Mouse (Mus musculus): Measurements from ENCODE around the gene Neu3. TPM values are rescaled to one million over a fixed set of nuclear protein-coding genes. Genes with fewer than 3 reads are reported as not detected.
"Not testable (repeated sequence)": the region's sequence is repeated elsewhere in the genome, so short reads cannot be mapped to it uniquely, and the experiment has no call there.

Neu3 gene
- total RNA-seq, 2 experiments from 2014 or later, result 2.3 to 2.4 TPM

DNA sequence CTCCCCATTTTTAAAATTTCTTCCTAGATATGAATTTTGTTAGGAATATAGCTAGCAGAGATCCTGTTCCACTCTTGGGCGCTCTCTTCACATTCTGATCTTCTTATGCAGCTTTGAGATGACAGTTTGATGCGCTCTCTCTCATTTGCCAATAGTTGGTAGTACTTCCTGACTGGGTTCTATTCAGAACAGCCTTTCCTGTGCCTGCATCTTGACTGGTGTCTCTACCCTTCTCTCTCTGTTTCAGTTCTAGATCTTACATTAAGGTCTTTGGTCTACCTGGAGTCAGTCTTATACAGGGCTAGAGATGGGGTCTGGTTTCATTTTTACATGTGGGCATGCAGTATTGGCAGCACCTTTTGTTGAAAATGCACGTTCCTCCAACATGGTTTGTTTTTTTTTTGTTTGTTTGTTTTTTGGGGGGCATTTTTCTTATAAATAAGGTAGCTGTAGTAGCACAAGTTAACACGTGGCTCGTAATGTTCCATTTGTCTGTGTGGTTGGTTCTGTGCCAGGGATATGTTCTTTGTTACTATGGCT, 6.2 kb upstream of the Neu3 start:
- DNase-seq, result no peak

DNA sequence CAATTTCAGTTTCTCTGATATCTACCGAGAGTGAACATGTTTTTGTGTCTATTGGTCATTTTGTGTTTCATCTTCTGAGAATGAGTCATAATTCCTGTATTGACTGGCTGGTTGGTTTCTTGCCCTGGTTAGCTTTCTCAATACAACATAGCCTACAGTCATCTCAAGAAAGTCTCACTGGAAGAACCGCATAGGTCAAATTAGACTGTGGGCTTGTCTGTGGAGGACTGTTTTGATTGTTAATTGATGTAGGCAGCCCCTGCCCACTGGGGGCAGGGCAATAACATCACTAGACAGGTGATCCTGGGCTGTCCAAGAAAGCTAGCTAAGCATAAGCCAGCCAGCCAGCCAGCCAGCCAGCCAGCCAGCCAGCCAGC, 5.6 kb upstream of the Neu3 start:
- DNase-seq, result no peak

DNA sequence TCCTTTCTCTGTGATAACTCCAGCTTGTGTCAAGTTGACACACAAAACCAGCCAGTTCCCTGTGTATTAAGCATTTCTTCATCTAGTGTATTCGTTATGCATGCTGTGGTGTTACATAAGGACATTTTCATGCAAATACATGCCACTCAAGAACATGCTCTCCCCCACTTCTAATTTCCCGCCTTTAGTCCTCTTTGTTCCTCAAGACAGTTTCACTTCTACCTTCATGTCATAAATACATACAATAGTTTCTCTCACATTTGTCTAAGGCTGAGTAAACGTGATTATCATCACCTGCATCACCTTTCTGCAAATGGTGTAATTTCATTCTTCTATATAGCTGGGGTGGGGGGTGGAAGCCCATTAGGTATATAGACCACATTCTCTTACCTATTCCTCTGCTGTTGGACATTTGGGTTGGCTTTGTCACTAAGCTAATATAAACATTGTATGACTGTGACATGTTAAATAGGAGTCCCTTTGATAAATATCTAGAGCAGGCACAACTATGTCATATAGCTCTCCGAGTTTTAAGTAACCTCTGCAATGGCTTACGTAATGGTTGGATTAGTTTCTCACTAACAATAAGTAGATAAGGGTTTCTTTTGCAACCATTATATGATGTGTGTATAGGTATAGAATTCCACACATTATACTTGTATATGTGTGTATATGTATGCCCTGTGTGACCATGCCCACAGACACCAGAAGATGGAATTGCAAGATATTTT, 5.1 kb upstream of the Neu3 start:
- DNase-seq, result no peak

DNA sequence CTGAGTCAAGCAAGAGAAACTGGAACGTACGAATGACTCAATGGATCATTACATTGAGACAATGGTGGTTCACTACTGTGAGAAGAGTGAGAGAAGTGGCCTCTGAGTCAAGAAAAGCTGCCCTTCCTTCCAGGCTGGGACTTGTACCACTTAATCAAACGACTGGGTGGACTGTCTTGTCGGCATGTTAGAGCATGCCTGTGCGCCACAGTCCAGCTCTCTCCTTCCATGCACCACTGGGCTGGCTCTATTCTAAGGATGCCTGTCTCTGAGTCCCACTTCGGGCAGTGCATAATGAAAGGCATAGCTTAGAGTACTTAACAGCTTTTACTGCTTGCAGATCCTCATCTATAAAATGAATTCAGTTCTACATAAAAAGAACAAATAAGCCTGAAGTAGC, 2.1 kb downstream of the Neu3 start:
- DNase-seq, result no peak

DNA sequence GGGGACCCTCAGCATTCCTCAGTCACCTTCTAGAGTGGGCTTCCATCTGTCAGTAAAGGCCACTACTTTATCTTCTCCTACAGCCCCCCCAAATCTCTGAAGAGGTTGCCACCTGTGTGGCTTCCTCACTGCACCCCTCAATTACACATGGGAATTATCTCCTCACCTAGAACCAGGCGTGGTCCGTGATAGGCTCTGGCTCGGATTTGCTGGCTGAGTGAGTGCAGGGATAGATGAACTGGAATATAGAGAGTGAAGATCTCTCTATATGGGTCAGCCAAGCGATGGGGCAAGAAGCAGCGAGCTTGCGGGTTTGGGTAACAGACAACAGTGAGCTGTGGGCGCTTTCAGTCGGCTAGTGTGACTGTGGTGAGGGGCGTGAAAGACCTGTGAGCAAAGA, 2.7 kb downstream of the Neu3 start:
- DNase-seq, result no peak

DNA sequence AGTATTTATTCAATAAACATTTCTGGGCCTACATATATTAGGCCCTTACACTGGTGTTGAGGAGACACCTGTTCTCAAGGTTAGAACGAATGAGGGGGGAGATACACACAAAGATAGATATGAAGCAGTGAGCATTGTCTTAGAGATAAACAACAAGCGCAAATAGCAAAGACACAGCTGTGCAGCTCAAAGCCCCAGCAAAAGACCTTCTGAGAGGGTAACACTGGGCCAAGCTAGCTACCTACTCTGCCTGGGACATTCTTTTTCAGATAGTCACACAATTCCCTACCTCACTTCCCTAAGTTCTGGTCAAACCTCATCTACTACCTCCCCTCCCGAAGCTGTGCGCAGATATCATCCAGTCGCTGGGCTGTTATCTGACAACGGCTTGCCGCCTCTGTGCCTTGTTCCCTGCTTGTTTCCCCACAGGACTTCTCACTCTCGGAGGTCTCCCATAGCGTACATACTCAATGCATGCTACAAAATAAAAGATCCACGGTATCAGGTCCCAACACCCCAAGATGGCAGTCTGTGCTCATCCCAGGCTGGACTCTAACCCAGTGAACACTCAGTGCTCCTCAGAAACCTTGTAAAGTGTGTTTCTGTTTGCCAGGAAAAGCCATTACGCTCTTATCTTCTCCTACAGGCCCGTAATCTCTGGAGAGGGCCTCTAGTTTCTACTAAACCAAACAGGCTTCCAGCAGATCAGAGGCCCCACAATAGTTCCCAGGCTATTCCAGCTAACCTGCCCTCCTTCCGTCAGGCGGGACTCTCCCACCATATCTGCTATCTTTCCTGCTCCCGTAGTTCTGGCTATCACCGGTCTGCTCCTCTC, 3.4 kb downstream of the Neu3 start:
- DNase-seq, result no peak

DNA sequence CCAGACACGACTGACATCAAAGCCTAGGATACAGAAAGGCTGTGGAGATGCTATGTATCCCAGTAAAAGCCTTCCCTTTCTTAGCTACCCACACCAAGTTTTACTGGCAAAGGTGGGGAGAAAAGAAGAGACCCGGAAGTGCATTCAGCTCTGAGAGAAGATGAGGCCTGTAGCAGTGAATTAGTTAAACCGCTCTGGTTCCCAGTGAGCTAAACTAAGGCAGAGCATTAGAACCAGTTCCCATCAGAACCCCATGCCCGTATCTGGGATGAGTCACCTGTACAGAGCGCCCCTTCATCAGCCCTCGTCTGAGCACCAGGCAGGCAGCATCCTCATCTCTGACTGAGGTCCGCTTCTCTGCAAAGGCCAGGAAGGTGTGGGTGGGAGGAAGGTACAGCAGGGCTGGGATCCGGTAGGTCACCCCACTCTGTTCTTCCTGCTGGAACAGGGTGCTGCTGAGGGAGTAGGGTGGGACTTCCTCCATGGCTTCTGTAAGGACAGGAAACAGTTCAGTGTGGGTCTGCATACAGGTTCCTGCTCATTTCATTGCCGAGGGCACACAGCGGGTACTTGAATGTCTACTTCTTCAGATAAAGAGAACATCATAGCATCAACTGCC, 5.1 kb downstream of the Neu3 start:
- DNase-seq, result no peak

DNA sequence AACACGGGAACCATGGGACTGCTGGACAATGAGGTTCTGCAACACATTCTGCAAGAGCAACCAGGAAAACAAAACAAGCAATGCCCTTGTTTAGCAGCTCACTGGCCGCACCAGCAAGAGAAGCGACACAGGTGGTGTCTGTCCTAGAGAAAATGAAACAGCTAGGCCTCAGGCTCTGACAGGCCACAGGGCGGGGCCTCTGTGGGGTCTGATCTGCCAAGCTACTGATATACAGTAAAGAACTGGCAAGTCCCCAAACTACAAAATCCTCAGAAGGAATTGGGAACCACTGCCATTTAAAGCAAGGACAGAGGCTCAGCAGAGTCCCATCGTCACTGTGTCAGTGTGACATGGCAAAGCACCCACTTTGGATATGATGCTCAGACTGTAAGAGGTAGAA, 5.8 kb downstream of the Neu3 start:
- no peak for DNase-seq

DNA sequence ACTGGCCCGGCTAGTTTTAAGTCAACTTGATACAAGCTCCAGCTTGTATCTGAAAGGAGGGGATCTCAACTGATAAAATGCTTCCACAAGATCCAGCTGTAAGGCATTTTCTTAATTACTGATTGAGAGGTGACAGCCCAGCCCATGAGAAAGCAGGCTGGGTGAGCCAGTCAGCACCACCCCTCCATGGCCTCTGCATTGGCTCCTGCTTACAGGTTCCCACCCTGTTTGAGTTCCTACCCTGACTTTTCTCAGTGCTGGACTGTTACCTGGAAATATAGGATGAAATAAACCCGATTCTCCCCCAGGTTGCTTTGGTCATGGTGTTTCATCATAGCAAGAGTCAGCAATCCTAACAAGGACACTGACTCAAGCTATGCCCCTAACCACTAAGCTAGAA, 6.3 kb downstream of the Neu3 start:
- no peak for DNase-seq

DNA sequence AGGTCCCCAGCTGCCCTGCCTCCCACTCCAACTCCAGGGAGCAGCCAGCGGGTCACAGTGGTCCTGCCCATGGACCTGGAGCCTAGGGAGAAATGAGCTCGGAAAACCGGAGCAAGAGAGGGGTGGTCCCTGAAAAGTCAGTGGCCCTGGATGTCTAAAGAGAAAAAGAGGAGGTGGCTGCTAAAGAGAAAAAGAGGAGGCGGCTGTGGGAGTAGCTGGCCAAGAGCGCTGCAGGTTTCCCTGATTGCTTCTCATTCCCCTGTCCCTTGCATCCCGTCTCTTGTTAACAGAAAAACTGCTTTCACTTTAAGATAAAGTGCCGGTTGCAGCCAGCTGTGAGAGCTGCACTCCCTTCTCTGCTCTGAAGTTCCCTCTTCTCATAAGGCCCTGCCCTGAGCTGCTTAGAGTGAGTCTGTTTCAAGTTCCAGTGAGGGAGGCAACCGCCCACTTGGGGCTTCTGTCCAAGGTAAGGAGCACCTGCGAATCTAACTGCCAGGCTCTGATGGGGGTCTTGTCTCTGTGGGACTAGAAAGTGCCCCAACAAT, 10.0 kb downstream of the Neu3 start:
- DNase-seq, result not testable (repeated sequence)

DNA sequence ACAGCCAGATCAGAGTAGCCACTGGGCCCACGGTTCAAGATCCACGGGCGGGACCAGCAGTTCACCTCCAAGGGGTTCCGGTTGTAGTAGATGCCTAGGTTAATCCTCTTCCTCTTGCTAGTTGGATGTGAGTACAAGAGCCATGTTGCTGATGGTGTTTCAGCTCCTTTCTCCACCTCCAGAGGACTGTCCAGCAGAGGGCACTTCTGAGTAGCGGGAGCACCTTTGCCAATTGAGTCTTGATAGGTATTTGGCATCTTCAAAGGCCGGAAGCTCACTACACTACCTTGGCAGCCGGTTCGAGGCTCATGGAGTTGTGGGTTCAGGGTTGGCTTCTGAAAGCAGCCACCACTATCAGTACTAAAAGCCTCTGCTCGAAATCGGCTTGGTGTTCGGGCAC, 14.8 kb downstream of the Neu3 start:
- peak; percentile 67 to 68 for DNase-seq

DNA sequence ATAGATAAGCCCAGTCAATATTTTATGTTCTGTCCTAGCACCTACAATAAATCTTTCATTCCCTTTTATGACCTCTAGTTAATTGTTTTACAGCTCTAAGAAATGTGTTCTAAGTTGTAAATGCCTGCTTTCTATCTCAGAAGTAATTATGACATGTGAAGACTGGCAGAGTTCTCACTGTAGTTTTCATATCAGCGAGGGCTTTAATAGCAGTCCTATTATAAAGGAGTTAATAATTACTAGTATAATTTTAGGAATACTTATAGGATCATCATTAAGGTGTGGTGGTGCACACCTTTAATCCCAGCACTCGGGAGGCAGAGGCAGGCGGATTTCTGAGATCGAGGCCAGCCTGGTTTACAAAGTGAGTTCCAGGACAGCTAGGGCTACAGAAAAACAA, 16.6 kb downstream of the Neu3 start:
- no peak for DNase-seq

DNA sequence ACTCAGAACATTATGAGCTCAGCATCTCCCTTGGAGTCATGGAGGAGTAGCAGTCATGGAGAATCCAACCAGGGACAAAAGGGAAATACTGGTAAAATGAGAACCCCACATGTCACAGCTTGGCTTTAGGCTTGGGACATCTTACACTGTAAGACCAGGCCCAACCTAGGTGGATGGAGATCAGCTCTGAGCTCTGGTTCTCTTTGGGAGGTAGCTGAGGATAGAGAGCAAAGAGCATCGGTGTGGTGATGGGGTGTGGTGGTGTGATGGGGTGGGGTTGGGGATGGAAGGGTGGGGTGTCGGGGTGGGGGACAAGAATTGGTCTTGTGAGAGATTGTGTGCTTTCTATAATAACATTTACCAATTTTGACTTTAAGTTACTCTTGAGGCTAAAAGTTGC, 17.4 kb downstream of the Neu3 start:
- no peak for DNase-seq

DNA sequence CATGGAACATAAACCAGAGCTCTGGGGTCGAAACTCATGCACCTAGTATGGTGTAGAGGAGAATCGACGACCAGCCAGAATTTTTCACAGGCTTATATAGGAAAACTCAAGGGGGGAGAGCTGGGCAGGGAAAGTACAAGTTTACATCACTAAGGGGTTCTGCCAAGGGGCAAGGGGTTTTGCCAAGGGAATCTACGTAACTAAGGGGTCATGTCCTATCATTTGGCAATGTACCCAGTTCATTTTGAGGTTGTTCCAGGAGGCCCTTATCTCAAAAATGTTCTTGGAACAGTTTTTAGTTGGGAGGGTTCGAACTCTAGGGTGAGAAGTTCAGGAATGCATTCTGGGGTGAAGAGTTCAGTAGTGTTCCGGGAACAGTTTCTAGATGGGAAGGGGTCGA, 21.2 kb downstream of the Neu3 start:
- DNase-seq, result not testable (repeated sequence)

DNA sequence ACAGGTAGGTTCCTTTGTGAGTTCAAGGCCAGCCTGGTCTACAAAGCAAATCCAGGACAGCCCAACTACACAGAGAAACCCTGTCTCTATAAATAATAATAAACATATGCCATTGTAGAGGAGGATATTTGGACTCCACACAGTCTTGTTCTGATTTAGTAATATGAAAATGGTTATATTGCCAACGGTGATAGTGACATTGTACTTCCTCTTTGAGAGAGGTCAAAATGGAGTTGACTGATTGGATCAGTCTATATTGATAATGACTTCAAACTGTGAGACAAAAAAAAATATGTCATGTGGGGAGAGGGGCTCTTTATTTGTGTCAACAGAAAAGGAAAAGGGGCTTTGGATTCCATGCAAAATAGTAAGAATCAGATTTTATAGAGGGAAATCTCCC, 22.9 kb downstream of the Neu3 start:
- DNase-seq, result no peak

DNA sequence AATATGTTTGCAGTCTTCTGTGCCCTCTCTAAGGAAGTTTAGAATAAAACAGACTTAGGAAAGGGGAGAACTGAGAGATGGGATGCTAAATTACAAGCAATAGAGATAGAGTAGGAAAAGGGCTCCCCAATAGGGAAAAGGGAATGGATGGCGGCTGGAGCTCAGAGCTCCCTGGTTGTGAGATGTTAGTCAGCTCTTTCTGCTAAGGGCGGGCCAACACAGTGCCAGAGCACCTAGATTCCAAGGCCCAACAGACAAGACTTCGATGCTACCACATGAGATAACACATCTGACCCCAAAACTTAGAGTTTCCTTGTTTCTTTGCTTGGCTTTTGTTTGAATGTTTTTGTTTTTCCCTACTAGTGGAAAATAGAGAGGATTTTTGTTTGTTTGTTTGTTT, 24.2 kb downstream of the Neu3 start:
- not testable (repeated sequence) for DNase-seq

DNA sequence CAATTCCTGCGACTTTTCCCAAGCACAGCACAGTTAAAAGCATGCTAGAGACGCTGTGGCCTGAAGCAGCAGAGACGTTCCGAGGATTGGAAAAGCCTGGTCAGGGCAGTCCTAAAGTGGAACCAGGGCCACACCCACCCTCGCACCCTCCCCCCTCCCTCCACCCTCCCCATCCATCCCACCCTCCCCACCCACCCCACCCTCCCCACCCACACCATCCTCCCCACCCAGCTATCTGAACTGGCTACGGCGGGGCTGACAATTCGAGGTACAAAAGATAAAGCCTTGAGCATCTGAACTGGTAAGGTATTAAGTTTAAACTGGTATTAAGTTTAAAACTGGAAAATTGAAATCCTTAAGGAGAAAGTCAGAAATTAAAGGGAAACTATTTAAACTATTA, 24.7 kb downstream of the Neu3 start:
- no peak for DNase-seq

DNA sequence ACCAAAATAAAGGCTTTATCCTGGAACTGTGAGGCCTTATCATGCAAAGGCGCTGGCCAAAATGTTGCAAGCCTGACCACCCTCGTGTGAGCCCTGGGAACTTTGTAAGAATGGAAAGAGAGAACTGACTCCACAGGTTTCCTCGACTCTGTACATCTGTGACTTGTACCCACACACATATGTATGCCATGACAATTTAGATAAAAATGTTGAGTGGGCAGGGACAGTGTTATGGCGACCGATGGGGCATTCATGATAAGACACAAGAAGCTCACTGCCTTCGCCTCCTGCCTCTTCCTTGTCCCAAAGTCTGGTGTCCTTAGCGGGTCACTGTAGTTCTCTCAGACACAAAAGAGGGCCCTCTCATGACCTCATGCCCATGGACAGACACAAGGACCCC, 29.1 kb downstream of the Neu3 start:
- no peak for DNase-seq

DNA sequence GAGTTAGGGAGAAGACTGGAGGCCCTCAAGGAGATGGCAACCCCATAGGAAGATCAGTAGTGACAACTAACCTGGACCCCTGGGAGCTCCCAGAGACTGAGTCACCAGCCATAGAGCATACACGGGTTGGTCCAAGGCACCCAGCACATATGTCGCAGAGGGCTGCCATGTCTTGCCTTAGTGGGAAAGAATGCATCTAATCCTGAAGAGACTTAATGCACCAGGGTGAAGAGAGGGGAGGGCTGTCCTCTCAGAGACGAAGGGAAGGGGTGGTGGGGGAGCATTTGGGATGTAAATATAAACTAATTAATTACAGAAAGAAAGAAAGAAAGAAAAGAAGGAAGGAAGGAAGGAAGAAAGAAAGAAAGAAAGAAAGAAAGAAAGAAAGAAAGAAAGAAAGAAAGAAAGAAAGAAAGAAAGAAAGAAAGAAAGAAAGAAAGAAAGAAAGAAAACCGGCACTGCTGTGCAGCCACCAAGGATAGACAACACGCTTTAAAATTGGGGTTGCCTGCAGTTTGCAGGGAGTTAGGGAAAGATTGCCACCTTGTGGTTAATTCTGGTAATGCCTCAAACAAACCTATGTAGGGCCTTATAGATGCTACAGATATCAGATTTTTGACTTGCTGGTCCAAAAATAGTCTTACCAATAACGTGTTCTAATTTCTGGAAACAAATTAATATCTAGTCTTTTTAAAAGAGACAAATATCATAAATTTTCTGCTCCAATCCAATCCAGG, 30.1 kb downstream of the Neu3 start:
- peak; percentile 36 to 74 for DNase-seq

DNA sequence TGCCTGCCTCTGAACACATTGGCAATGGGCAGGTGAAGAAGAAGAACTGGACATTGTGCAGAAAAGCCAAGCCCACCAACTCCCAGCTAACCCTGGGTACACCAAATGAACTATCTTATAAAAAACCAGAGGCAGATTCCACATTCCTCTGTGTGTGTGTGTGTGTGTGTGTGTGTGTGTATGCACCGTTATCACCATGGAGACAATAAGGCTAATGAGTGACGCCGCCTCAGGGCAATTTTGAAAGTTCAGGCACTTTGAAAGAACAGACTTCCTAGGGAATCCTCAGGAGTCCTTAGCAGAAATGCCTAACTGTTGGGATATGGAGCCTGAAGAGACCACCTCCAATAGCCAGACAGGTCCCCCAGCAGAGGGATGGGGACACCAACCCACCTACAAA, 31.0 kb downstream of the Neu3 start:
- no peak for DNase-seq

DNA sequence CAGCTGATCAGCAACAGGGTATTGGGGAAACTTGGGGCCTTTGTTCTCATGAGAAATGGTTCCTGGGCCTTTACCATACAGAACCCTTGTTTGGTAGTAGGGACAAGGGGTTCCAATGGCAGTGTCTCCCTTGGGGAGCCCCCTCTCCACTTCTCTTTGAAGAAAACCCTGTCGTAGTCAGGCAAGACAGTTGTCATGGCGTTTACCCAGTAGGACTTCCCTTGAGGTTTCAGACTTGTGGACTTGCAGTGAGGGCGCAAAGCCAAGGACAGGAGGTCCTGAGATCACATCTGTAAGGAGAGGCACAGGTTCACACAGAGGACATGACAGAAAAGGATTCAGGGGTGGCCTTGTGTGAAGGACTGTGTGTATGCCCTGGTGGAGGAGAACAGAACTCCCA, 31.7 kb downstream of the Neu3 start:
- no peak for DNase-seq
